Mouse (Mus musculus) kidney, adult 8-10 months (tissue): ENCODE data around the gene Prss16.

Experiments used
- DNase-seq, 2 experiments: peaks; one replicate each; pipeline ENCODE4 v3.0.0; 2022

Gene Prss16

GRCm38 (mm10) chr13:22009642-22010041 lies at the start of gene Prss16:
TSS of gene Prss16 (minus strand) at chr13:22009742.
- no peak for DNase-seq

- DNase-seq, result no peak
Measured at GRCm38 (mm10) chr13:22053754-22054153, 44.2 kb upstream of the Prss16 start.

GRCm38 (mm10) chr13:22051523-22051859 lies 41.9 kb upstream of the Prss16 start:
- DNase-seq, result no peak

DNA sequence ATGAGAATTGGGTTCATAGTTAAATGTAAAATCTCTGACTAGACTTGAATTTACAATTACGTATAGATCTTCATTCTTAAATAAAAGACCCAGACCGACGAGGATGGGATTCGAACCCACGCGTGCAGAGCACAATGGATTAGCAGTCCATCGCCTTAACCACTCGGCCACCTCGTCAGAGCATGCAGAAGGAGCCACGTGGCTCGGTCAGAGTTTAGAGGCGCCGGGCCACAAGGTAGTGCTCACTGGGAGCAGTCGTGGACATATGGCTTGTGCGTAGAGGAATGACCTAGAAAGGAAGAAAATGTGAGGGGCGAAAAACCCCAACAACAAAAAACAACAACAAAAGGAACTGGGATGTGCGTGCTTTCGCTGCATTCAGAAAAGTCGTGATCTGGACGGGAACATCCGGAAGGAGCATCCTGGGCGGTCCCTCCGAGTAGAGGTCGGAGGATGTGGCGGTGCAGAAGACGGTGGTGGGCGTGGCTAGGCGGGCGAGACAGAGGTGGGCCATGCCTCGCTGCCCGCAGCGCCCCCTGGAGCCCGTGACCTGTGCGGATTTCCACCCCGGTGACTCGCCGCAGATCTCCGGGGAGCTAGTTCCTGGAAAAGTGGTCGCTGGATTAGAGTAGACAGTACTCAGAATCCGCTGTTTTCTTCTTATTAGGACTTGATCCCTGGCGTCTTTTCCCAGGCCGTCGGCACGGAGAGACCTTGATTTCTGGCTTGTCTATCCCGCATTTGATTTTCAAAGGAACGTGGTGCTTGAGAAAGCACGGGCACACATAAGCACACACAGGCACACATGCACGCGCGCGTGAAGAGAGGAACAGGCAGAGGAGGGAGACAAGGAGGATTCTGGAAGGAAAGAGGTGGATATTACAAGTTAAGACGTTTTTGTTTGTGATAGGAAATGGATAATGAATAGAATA lies 41.3 kb upstream of the Prss16 start:
- peak; percentile 79 to 87 for DNase-seq

DNA sequence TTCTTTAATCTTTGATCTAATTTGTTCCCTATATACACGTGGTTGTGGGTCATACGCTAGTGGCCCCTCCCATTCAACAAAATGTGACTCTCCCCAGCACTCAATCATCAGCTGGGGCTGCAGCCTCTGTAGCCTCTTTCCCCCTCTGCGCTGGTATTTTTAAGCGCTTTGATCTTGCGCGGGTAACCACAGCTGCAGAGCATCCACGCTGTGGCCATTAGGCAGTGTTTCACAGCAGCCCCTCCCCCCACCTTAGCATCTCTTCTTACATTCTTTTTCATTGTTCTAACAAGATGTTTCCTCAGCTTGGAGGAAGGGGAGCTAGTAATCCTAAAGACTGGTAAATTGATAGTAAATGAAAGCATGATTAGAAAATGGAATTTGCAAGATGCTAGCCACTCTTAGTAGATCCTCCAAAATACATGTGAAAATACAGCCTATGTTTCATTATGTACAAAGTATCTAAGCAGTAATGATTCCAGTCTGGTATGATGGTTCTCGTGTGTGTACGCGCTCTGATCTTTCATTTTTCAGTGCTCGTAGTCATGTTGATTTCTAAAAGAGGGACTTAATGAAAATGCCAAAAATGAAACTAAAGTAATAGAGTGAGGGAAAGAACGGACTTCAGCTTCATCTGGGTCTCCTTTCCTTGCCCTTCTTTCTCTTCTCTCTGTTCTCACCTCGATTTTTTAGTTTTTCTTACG lies 40.3 kb upstream of the Prss16 start:
- DNase-seq, result no peak

DNA sequence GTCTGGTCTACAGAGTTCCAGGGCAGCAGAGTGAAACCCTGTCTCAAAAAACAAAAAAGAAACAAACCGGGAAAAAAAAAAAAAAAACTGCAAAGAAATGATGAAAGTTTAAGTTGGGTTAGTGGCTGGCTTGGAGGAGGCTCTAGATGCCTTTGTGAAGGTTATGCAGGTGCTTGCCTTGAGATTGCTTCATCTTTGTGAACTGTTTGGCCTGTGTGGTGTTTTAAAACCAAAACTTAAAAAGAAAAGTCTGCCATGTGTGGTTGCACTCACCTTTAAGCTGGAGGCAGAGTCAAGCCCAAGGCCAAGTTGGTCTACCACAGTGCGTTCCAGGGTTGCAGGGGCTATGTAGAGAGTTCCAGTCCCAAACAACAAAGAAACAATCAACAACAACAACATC lies 39.5 kb upstream of the Prss16 start:
- DNase-seq, result no peak

- no peak for DNase-seq
Measured at GRCm38 (mm10) chr13:22045311-22045710, 35.8 kb upstream of the Prss16 start.

GRCm38 (mm10) chr13:22044432-22045155 lies 35.1 kb upstream of the Prss16 start:
- no peak for DNase-seq

- DNase-seq, result no peak
Measured at GRCm38 (mm10) chr13:22043503-22044431, 34.2 kb upstream of the Prss16 start.

GRCm38 (mm10) chr13:22042568-22043502 lies 33.3 kb upstream of the Prss16 start, which contains the start of the genes Hist1h2ag and Hist1h2bj:
TSS of gene Hist1h2ag (minus strand) at chr13:22042944.
TSS of gene Hist1h2bj (plus strand) at chr13:22043214.
- peak; percentile 92 to 94 for DNase-seq

GRCm38 (mm10) chr13:22041651-22042567 lies 32.4 kb upstream of the Prss16 start:
- DNase-seq, result no peak

- peak; percentile 88 to 94 for DNase-seq
Measured at GRCm38 (mm10) chr13:22041142-22041536, 31.6 kb upstream of the Prss16 start, which contains the start of gene Hist1h4i. TSS of gene Hist1h4i (minus strand) at chr13:22041362.

DNA sequence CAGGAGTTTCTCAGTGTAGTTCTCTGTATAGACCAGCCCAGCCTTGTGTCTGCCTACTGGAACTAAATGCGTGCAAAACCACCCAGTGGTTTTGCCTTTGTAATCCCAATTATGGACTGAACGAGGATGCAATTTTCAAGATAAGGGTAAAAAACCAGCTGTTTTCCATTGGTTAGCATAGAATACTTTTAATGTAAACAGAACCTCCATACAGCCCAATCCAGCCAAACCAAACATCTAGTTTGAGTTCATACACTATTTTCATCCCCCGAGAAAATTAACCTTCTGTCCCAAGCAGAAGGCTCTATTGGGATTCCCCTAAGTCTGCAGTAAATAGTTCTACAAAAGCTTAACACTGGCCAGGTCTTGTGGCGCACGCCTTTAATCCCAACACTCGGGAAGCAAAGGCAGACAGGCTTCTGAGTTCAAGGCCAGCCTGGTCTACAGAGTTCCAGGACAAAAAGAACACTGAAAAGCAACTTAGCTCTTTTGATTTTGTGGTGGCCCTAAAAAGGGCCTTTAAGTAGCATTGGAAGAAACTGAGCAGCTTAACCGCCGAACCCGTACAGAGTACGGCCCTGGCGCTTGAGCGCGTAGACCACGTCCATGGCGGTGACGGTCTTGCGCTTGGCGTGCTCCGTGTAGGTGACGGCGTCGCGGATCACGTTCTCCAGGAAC lies 31.1 kb upstream of the Prss16 start:
- no peak for DNase-seq

- no peak for DNase-seq
Measured at GRCm38 (mm10) chr13:22039951-22040463, 30.5 kb upstream of the Prss16 start.

- no peak for DNase-seq
Measured at GRCm38 (mm10) chr13:22039364-22039763, 29.8 kb upstream of the Prss16 start.

DNA sequence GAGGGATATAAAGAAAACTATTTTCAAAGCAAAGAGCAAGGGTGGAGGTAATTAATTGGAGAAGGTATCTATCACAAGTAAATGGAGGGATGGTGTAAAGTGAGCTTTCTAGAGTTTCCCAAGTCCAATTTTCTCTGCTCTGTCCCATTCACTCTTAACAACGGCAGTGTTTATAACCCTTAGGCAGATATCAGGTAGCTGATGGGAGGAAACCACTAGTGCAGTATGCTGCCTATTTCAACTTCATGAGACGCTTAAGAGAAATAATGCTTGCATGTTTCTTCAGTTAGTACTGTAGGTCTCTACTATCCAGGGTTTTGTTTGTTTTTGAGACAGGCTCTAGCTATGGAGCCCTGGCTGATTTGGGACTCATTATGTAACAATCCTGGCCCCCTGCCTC lies 27.9 kb upstream of the Prss16 start:
- no peak for DNase-seq

DNA sequence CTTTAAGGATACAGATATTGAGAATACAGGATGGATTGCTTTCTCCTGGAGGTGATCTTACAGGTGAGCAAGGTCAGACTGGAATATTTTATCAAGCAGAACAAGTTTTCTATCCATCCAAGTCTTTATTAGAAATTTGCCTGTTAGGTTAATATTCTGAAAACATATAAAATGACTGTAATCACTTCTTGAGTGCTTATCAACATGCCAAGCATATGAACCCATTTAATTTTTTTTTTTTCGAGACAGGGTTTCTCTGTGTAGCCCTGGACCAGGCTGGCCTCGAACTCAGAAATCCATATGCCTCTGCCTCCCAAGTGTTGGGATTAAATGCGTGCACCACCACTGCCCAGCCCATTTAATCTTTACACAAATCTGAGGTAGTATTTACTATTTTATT lies 27.4 kb upstream of the Prss16 start:
- DNase-seq, result no peak

- DNase-seq, result no peak
Measured at GRCm38 (mm10) chr13:22036149-22036956, 26.8 kb upstream of the Prss16 start.
